Mouse (Mus musculus): ENCODE measurements at regions not wholly inside any gene's neighbourhood (a gene's known extent, or its start where the extent isn't known, plus 50 kb on each side); places are given as distances from the start of the nearest gene placed in this dataset.

- Histone ChIP-seq H3K4me3 (replicated peaks; ENCODE audit: extremely low read depth, low read depth, low read length) (no peak overlapping the region), H3K4me1 (ENCODE audit: control insufficient read depth, insufficient read depth, low read length) (no peaks in the 10 kb centered on the region)
- WGBS: 91% methylated on average over 5 of the region's 5 CpGs
- DNase-seq: no peak
- TF ChIP-seq POLR2A (IDR thresholded peaks at IDR 0.05; ENCODE audit: borderline replicate concordance, extremely low read depth, low read depth, low read length): no peak
- TF ChIP-seq CTCF (IDR thresholded peaks at IDR 0.05; ENCODE audit: insufficient read depth, low read length): no peak
These were observed 92.1 kb upstream of the Ptbp2 start for GRCm38 (mm10) chr3:119876395-119876794.

GRCm38 (mm10) chr3:119875061-119875460 is 90.8 kb upstream of the Ptbp2 start:
- 92% methylated on average over 1 of the region's 1 CpGs for WGBS
- TF ChIP-seq POLR2A (IDR thresholded peaks at IDR 0.05; ENCODE audit: borderline replicate concordance, extremely low read depth, low read depth, low read length): no peak
- no peak for TF ChIP-seq CTCF (IDR thresholded peaks at IDR 0.05; ENCODE audit: insufficient read depth, low read length)
- Histone ChIP-seq H3K4me3 (replicated peaks; ENCODE audit: extremely low read depth, low read depth, low read length) (no peak overlapping the region), H3K4me1 (ENCODE audit: control insufficient read depth, insufficient read depth, low read length) (no peaks in the 10 kb centered on the region)
- no peak for DNase-seq

GRCm38 (mm10) chr3:119862194-119862957 is 78.1 kb upstream of the Ptbp2 start:
- WGBS: 77% methylated on average over 7 of the region's 7 CpGs
- TF ChIP-seq CTCF (IDR thresholded peaks at IDR 0.05; ENCODE audit: insufficient read depth, low read length): no peak
- TF ChIP-seq POLR2A (IDR thresholded peaks at IDR 0.05; ENCODE audit: borderline replicate concordance, extremely low read depth, low read depth, low read length): no peak
- H3K4me3 ChIP-seq (replicated peaks; ENCODE audit: extremely low read depth, low read depth, low read length): no peak overlapping the region

More at GRCm38 (mm10) chr3:119862194-119862957, 78.1 kb upstream of the Ptbp2 start:
- no peaks in the 10 kb centered on the region for H3K4me1 ChIP-seq (ENCODE audit: control insufficient read depth, insufficient read depth, low read length)
- DNase-seq: no peak
